Mouse (Mus musculus) intestine, embryonic 16.5 days (tissue): Measurements from ENCODE around the gene Rxra. TPM values are rescaled to one million over a fixed set of nuclear protein-coding genes. Genes with fewer than 3 reads are reported as not detected.
A peak's percentile ranks its signal among the peaks of the same experiment; 100 is the strongest.

Experiments used
- ATAC-seq: fragments of 200-750 bp; cut with Nextera tagmentation; 2 replicates; pipeline ENCODE4 v1.8.0; 2017; ENCODE audit warnings: moderate TSS enrichment, moderate library complexity
- H3K27ac ChIP-seq: fragments of 300-500 bp; sonication (generic); 2 replicates; pipeline ENCODE4 v1.5.1; 2014; ENCODE audit warnings: mild to moderate bottlenecking, low read length
- H3K27me3 ChIP-seq: fragments of 300-500 bp; sonication (generic); replicated peaks from 2 replicates; pipeline ENCODE4 v1.6.1; 2014; ENCODE audit warnings: low read length, control low read depth, mixed read lengths; ENCODE audit not compliant: control insufficient read depth, insufficient read depth
- H3K36me3 ChIP-seq: fragments of 300-500 bp; sonication (generic); 2 replicates; pipeline ENCODE4 v1.6.1; 2014; ENCODE audit warnings: low read length, control low read depth; ENCODE audit not compliant: control insufficient read depth, insufficient read depth
- H3K4me1 ChIP-seq: fragments of 300-500 bp; sonication (generic); 2 replicates; pipeline ENCODE4 v1.6.1; 2014; ENCODE audit warnings: low read length, control low read depth, mixed read lengths; ENCODE audit not compliant: control insufficient read depth, insufficient read depth
- H3K4me2 ChIP-seq: fragments of 300-500 bp; sonication (generic); 2 replicates; pipeline ENCODE4 v1.6.1; 2014; ENCODE audit warnings: low read depth, low read length, control low read depth
- H3K4me3 ChIP-seq: fragments of 300-500 bp; sonication (generic); 2 replicates; pipeline ENCODE4 v1.5.1; 2014; ENCODE audit warnings: mild to moderate bottlenecking, low read length
- H3K9ac ChIP-seq: fragments of 300-500 bp; sonication (generic); 2 replicates; pipeline ENCODE4 v1.6.1; 2014; ENCODE audit warnings: low read depth, low read length
- H3K9me3 ChIP-seq: fragments of 300-500 bp; sonication (generic); 2 replicates; pipeline ENCODE4 v1.6.1; 2016; ENCODE audit warnings: low read length, control low read depth; ENCODE audit not compliant: control insufficient read depth
- WGBS: fragments of 180-500 bp; shearing (Covaris S2); extraction: QIAGEN DNeasy Blood & Tissue Kit; methylation state at CpG from one replicate; pipeline ENCODE4 v1.1.7; 2014; 5-methylcytosine and 5-hydroxymethylcytosine counted together
- polyA plus RNA-seq: library from polyadenylated mRNA; unstranded; fragments of >200 nt; fragmentation: Nextera tagmentation; extraction: Ambion mirVana; gene quantifications from 2 replicates; pipeline ENCODE4 v1.2.1, GENCODE M21; 2015

Rxra gene
- polyA plus RNA-seq, 1 experiment from 2014 or later, result 9.9 TPM

GRCm38 (mm10) chr2:27640900-27641479, 35.2 kb upstream of the Rxra start:
- Histone ChIP-seq H3K4me3 (no peak overlapping the region), H3K4me1 (peaks cover 10% of the 10 kb centered on the region), H3K27me3 (no peaks in the 10 kb centered on the region), H3K9me3 (no peaks in the 10 kb centered on the region), H3K9ac (peak overlapping the region; percentile 26; the same call in 1 of the 2 replicates), H3K36me3 (no peaks in the 10 kb centered on the region), H3K27ac (no peak overlapping the region), H3K4me2 (no peak overlapping the region)
- no peak; the same call in 1 of the 2 replicates for ATAC-seq
- WGBS, result 54% methylated on average over 3 of the region's 3 CpGs

- 34% methylated on average over 5 of the region's 5 CpGs for WGBS
- H3K27me3 ChIP-seq, result no peaks in the 10 kb centered on the region
- no peak overlapping the region for H3K4me3 ChIP-seq
- ATAC-seq, result peak; percentile 43; the same call in 1 of the 2 replicates
- peak overlapping the region; percentile 52 for H3K27ac ChIP-seq
- H3K9me3 ChIP-seq, result no peaks in the 10 kb centered on the region
- peaks cover 10% of the 10 kb centered on the region for H3K4me1 ChIP-seq
- H3K9ac ChIP-seq, result no peak overlapping the region
- no peak overlapping the region for H3K4me2 ChIP-seq
- no peaks in the 10 kb centered on the region for H3K36me3 ChIP-seq
These were observed 31.6 kb upstream of the Rxra start for GRCm38 (mm10) chr2:27644547-27645120.

DNA sequence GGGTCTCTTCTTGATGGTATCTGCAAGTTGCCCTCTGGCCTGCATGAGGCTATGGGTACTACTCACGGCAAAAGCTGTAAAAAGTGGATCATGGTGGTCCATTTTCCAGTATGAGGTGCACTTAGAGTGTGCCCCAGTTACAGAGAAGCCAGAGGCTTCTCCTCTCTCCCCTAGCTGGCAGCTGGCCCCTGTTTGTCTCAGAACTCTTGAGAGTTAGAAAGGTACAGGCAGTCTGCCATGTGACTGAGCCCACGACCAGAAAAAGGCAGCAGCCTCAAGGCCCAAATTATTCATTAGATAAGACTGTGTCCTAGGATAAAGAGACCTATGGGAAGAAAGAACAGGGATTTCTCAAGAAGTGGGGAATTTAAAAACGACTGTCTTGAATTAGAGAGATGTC, 30.8 kb upstream of the Rxra start:
- Histone ChIP-seq H3K27ac (peak overlapping the region; percentile 52; the same call in 1 of the 2 replicates), H3K9ac (no peak overlapping the region), H3K4me2 (no peak overlapping the region), H3K36me3 (no peaks in the 10 kb centered on the region), H3K9me3 (no peaks in the 10 kb centered on the region), H3K4me3 (no peak overlapping the region), H3K4me1 (peaks cover 15% of the 10 kb centered on the region), H3K27me3 (no peaks in the 10 kb centered on the region)
- WGBS, result 47% methylated on average over 3 of the region's 3 CpGs
- no peak for ATAC-seq

DNA sequence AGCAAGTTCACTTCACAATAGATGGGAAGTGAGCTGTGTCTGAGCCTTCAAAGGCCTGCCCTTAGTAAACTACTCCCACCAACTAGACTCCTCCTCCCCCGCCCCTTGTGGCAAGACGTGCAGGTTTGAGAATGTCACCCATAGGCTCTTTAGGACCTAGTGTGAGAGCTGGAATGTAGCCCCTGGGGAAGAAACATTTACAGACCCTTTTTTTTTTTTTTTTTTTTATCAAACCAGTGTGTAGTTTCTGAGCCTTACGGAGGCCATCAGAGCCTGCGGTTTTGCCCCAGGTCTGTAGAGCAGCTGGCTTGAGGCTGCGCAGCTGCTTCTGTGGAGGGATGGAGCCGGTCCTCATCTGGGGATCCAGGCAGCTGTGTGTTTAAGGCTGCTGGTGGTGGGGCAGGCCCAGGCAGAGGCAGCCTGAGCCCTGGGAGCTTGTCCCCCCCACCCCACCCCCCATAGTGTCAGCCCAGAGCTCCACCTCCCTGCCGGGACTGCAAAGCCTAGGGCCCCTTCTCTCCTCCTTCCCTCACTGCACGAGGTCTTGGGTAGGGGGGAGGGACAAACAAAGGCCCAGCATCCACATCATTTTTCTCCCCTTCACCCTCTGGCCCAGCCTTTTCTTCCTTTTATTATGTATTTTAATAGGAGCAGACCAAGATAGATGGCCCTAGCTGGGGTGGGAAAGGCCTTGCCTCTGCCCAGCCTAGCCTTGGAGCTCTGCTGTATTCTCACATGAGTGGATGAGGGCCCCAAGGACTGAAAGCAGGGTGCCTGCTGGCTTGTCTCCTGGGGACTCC, 26.2 kb upstream of the Rxra start:
- Histone ChIP-seq H3K27me3 (no peaks in the 10 kb centered on the region), H3K4me2 (no peak overlapping the region), H3K4me1 (peaks cover 10% of the 10 kb centered on the region; the same call in 1 of the 2 replicates), H3K9ac (peak overlapping the region; percentile 15; the same call in 1 of the 2 replicates), H3K4me3 (no peak overlapping the region), H3K27ac (peak overlapping the region; percentile 78), H3K9me3 (no peaks in the 10 kb centered on the region), H3K36me3 (no peaks in the 10 kb centered on the region)
- 32% methylated on average over 8 of the region's 8 CpGs for WGBS
- peak; percentile 78 for ATAC-seq

- Histone ChIP-seq H3K27me3 (no peaks in the 10 kb centered on the region), H3K9ac (no peak overlapping the region), H3K4me1 (peaks cover 13% of the 10 kb centered on the region), H3K9me3 (no peaks in the 10 kb centered on the region), H3K4me2 (no peak overlapping the region), H3K4me3 (no peak overlapping the region), H3K27ac (peak overlapping the region; percentile 78; the same call in 1 of the 2 replicates), H3K36me3 (no peaks in the 10 kb centered on the region)
- ATAC-seq, result no peak
These were observed 25.2 kb upstream of the Rxra start for GRCm38 (mm10) chr2:27650991-27651390.

DNA sequence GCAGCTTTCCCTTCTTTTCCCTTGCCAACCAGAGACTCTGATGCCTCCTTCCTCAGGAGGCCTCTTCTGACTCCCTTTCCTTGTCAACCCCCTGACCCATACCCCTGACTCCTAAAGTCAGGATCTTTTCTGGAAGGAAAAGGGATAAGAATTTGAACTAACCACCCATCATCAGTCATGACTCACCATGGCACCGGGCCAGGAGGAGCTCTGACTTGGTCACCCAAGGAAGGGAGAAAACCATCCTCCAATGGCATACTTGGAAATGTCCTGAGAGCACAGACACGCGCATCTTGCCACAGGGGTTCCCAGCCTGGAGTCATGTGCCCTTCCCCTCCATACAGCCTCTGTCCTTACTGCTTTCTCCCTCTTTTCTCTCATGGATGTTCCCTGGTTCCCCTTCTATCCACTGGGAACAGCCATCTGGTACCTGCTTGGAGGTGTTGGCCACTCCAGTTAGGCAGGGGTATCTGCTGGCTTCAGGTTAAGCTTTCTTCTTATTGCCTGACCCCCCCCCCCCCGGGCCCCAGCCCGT, 22.7 kb upstream of the Rxra start:
- Histone ChIP-seq H3K9me3 (no peaks in the 10 kb centered on the region), H3K27me3 (no peaks in the 10 kb centered on the region), H3K27ac (no peak overlapping the region), H3K4me2 (no peak overlapping the region), H3K36me3 (no peaks in the 10 kb centered on the region), H3K4me3 (no peak overlapping the region), H3K9ac (no peak overlapping the region), H3K4me1 (peaks cover 18% of the 10 kb centered on the region)
- ATAC-seq, result no peak
- WGBS, result 66% methylated on average over 5 of the region's 5 CpGs

DNA sequence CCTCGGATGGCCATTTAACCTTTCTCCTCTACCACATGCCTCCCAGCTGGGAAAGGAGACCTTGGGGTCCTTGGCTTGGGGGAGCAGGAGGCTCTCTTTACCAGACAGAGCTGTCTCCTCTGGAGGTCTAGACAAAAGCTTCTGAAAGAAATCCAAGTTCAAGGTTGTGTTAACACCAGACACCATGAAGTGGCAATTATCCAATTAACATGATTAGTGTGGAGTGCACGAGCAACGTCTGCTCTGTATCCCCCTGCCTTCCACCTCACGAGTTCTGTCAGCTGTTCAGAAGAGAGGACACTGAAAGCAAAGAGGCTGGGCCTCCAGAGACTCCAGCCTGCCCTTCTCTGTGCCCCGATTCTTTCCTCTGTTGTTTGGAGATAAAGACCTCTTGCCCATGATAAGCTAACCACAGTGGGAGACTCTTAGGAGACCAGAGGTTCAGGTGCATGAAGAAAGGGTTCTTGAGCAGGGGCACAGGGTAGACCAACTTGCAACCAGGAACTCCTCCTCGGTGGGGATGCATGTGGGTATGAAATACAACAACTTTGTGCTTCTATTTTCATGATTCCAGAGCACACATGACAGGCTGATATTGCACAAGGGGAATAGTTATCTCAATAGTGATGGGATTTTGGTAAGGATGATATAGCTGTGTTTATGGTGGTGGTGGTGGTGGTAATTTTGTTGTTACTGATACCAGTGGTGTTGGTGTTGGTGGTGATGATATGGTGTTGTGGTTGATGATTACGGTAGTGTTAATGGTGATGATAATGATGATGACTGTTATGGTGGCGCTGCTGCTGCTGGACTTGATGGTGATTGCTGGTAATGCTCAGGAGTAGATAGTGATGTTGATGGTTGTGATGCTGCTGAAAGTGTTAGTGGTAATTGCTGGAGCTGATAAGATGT, 21.7 kb upstream of the Rxra start:
- no peaks in the 10 kb centered on the region for H3K36me3 ChIP-seq
- H3K27me3 ChIP-seq, result no peaks in the 10 kb centered on the region
- H3K4me2 ChIP-seq, result no peak overlapping the region
- H3K4me1 ChIP-seq, result peaks cover 18% of the 10 kb centered on the region
- H3K9me3 ChIP-seq, result no peaks in the 10 kb centered on the region
- H3K9ac ChIP-seq, result no peak overlapping the region
- WGBS, result 67% methylated on average over 8 of the region's 8 CpGs
- H3K27ac ChIP-seq, result no peak overlapping the region
- H3K4me3 ChIP-seq, result no peak overlapping the region
- ATAC-seq, result no peak

- Histone ChIP-seq H3K27ac (peak overlapping the region; percentile 40; the same call in 1 of the 2 replicates), H3K4me3 (no peak overlapping the region), H3K4me1 (peaks cover 11% of the 10 kb centered on the region), H3K9ac (no peak overlapping the region), H3K9me3 (no peaks in the 10 kb centered on the region), H3K4me2 (peak overlapping the region; percentile 20; the same call in 1 of the 2 replicates), H3K36me3 (no peaks in the 10 kb centered on the region), H3K27me3 (no peaks in the 10 kb centered on the region)
- peak; percentile 84 for ATAC-seq
These were observed 19.7 kb upstream of the Rxra start for GRCm38 (mm10) chr2:27656576-27656975.
